Comparison of ENCODE assay signal across 13 mouse cellular contexts in genomic region chr14:77377873-77378272, GRCm38 (mm10).
DNase-seq lines count a peak whose midpoint lies in the region; ATAC-seq lines count a peak whose summit lies in the region.
"Had no signal": no experiment of that assay in that cellular context is flagged by ENCODE, and none has a peak within 500 bp of the region (broad histone marks: within the 10 kb centered on the region; RNA-seq: fewer than 3 reads in every experiment).

No protein-coding gene starts in this region.

- no peaks in the 10 kb centered on the region for H3K27me3 ChIP-seq in hindbrain, embryonic 13.5 days
- H3K27me3 ChIP-seq in midbrain, embryonic 13.5 days = no peaks in the 10 kb centered on the region
- H3K27me3 ChIP-seq: liver, embryonic 15.5 days had no signal

- H3K36me3 ChIP-seq in hindbrain, embryonic 13.5 days = no peaks in the 10 kb centered on the region
- no peaks in the 10 kb centered on the region for H3K36me3 ChIP-seq in midbrain, embryonic 13.5 days
- H3K36me3 ChIP-seq: liver, embryonic 15.5 days had no signal

- DNase-seq in retina, postnatal 1 day = peak; percentile 31
- no peak for DNase-seq in retina, embryonic 14.5 days (ENCODE audit: low spot score)
- DNase-seq in Muller cell, postnatal 12 days (ENCODE audit: inconsistent ontology term) = no peak
- DNase-seq in heart, adult 8-10 months (ENCODE audit: low spot score) = no peak
- DNase-seq in kidney, postnatal 36 days = no peak
- DNase-seq: cerebellum, adult 8-10 months; heart, adult 2 months; heart, postnatal 14 days; kidney, adult 11 months; spleen, adult 18-20 months had no signal

- H3K9me3 ChIP-seq in hindbrain, embryonic 13.5 days = no peaks in the 10 kb centered on the region
- no peaks in the 10 kb centered on the region for H3K9me3 ChIP-seq in midbrain, embryonic 13.5 days
- H3K9me3 ChIP-seq: liver, embryonic 15.5 days had no signal

- no peak overlapping the region for H3K4me3 ChIP-seq in hindbrain, embryonic 13.5 days
- no peak overlapping the region for H3K4me3 ChIP-seq in midbrain, embryonic 13.5 days (replicated peaks)
- H3K4me3 ChIP-seq: heart, adult 2 months; liver, embryonic 15.5 days had no signal

- ATAC-seq in hindbrain, embryonic 13.5 days (ENCODE audit: low FRiP score) = peak; percentile 67
- ATAC-seq in midbrain, embryonic 13.5 days = peak; percentile 77

- H3K4me1 ChIP-seq in hindbrain, embryonic 13.5 days (replicated peaks) = peaks cover 49% of the 10 kb centered on the region
- peaks cover 53% of the 10 kb centered on the region for H3K4me1 ChIP-seq in midbrain, embryonic 13.5 days (replicated peaks)
- H3K4me1 ChIP-seq: liver, embryonic 15.5 days had no signal

- H3K9ac ChIP-seq in hindbrain, embryonic 13.5 days = no peak overlapping the region
- H3K9ac ChIP-seq in midbrain, embryonic 13.5 days (replicated peaks) = no peak overlapping the region
- H3K9ac ChIP-seq: liver, embryonic 15.5 days had no signal

- 13% methylated on average over 5 of the region's 5 CpGs for WGBS in hindbrain, embryonic 13.5 days
- 10% methylated on average over 5 of the region's 5 CpGs for WGBS in midbrain, embryonic 13.5 days

- H3K4me2 ChIP-seq in hindbrain, embryonic 13.5 days = peak overlapping the region; percentile 7
- H3K4me2 ChIP-seq in midbrain, embryonic 13.5 days (replicated peaks) = peak overlapping the region; percentile 34
- H3K4me2 ChIP-seq: liver, embryonic 15.5 days had no signal

- peak overlapping the region; percentile 59 for H3K27ac ChIP-seq in hindbrain, embryonic 13.5 days
- peak overlapping the region; percentile 83 for H3K27ac ChIP-seq in midbrain, embryonic 13.5 days
- H3K27ac ChIP-seq: heart, adult 2 months; liver, embryonic 15.5 days had no signal
